Mouse (Mus musculus): ENCODE data around the gene Spns1. TPM values are rescaled to one million over a fixed set of nuclear protein-coding genes. Genes with fewer than 3 reads are reported as not detected.
"Not testable (repeated sequence)": the region's sequence is repeated elsewhere in the genome, so short reads cannot be mapped to it uniquely, and the experiment has no call there.

Gene Spns1
- 246 and 274 TPM in 2 replicates for polyA plus RNA-seq (2012; rRNA removed)

- peak; percentile 90 for DNase-seq
- Histone ChIP-seq H3K4me1 (ENCODE audit: control insufficient read depth, insufficient read depth, low read length) (peaks cover 8% of the 10 kb centered on the region; the same call in 1 of the 2 replicates), H3K4me3 (replicated peaks; ENCODE audit: extremely low read depth, low read depth, low read length) (peak within 1 kb of the TSS; percentile 96)
- WGBS = under 1% methylated on average over 33 of the region's 33 CpGs
- peak; percentile 75 for TF ChIP-seq CTCF (IDR thresholded peaks at IDR 0.05; ENCODE audit: insufficient read depth, low read length)
- TF ChIP-seq POLR2A (IDR thresholded peaks at IDR 0.05; ENCODE audit: borderline replicate concordance, extremely low read depth, low read depth, low read length) = peak; percentile 93; the same call in 1 of the 2 replicates
Observed at GRCm38 (mm10) chr7:126377278-126378158, at the start of gene Spns1. Gene Spns1 (minus strand): TSS chr7:126377450.

- Histone ChIP-seq H3K4me1 (ENCODE audit: control insufficient read depth, insufficient read depth, low read length) (peaks cover 5% of the 10 kb centered on the region), H3K4me3 (replicated peaks; ENCODE audit: extremely low read depth, low read depth, low read length) (no peak overlapping the region)
- TF ChIP-seq CTCF (IDR thresholded peaks at IDR 0.05; ENCODE audit: insufficient read depth, low read length) (no peak), POLR2A (IDR thresholded peaks at IDR 0.05; ENCODE audit: borderline replicate concordance, extremely low read depth, low read depth, low read length) (no peak)
- 70% methylated on average over 6 of the region's 6 CpGs for WGBS
- DNase-seq = no peak
Observed at GRCm38 (mm10) chr7:126424161-126424560, 46.9 kb upstream of the Spns1 start.

GRCm38 (mm10) chr7:126421756-126422155 lies 44.5 kb upstream of the Spns1 start:
- DNase-seq = no peak

DNA sequence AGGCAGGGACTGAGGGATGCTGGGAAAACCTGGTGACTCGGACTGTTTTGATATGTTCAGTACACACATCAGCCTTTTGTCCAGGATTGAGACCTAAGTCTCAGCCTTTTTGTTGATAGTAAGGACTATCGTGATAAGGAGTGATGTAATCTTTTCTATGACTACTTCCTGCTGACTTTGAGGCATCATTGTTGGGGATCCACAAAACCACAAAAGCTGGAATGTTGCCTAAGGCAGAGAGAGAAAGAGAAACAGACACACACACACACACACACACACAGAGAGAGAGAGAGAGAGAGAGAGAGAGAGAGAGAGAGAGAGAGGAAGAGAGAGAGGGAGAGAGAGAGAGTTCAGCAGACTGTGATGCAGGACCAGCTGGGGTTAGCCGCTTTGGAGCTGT lies 41.2 kb upstream of the Spns1 start:
- Histone ChIP-seq H3K4me1 (ENCODE audit: control insufficient read depth, insufficient read depth, low read length) (no peaks in the 10 kb centered on the region), H3K4me3 (replicated peaks; ENCODE audit: extremely low read depth, low read depth, low read length) (no peak overlapping the region)
- no peak for TF ChIP-seq CTCF (IDR thresholded peaks at IDR 0.05; ENCODE audit: insufficient read depth, low read length)
- no peak for TF ChIP-seq POLR2A (IDR thresholded peaks at IDR 0.05; ENCODE audit: borderline replicate concordance, extremely low read depth, low read depth, low read length)
- DNase-seq = no peak
- 22% methylated on average over 3 of the region's 3 CpGs for WGBS

More at GRCm38 (mm10) chr7:126421756-126422155, 44.5 kb upstream of the Spns1 start:
- no peak overlapping the region for H3K4me3 ChIP-seq (replicated peaks; ENCODE audit: extremely low read depth, low read depth, low read length)
- TF ChIP-seq POLR2A (IDR thresholded peaks at IDR 0.05; ENCODE audit: borderline replicate concordance, extremely low read depth, low read depth, low read length) = no peak
- TF ChIP-seq CTCF (IDR thresholded peaks at IDR 0.05; ENCODE audit: insufficient read depth, low read length) = no peak
- no peaks in the 10 kb centered on the region for H3K4me1 ChIP-seq (ENCODE audit: control insufficient read depth, insufficient read depth, low read length)
- WGBS = 76% methylated on average over 5 of the region's 5 CpGs

GRCm38 (mm10) chr7:126417606-126418005 lies 40.4 kb upstream of the Spns1 start:
- H3K4me1 ChIP-seq (ENCODE audit: control insufficient read depth, insufficient read depth, low read length) = no peaks in the 10 kb centered on the region
- no peak overlapping the region for H3K4me3 ChIP-seq (replicated peaks; ENCODE audit: extremely low read depth, low read depth, low read length)
- TF ChIP-seq POLR2A (IDR thresholded peaks at IDR 0.05; ENCODE audit: borderline replicate concordance, extremely low read depth, low read depth, low read length) = no peak
- TF ChIP-seq CTCF (IDR thresholded peaks at IDR 0.05; ENCODE audit: insufficient read depth, low read length) = no peak
- no peak for DNase-seq
- 89% methylated on average over 4 of the region's 4 CpGs for WGBS

DNA sequence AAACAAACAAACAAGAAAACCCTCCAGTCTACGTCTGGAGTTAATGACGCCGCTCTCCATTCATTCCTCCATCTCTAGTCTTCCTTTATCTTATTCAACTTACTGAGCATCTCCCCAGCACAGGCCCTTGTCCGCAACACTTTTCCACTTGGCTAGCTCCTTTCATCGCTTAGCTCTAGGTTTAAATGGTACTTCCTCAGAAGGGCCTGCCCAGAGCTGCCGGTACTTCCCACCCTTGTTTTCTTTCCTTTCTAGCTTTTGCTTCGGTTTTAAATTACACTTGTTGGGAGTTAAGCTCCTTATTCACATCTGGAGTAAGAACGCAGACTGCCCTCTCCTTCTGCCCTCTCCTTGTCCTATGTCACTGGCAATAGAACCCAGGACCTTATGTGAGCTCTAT lies 39.8 kb upstream of the Spns1 start:
- H3K4me3 ChIP-seq (replicated peaks; ENCODE audit: extremely low read depth, low read depth, low read length) = no peak overlapping the region
- no peaks in the 10 kb centered on the region for H3K4me1 ChIP-seq (ENCODE audit: control insufficient read depth, insufficient read depth, low read length)
- DNase-seq = no peak
- WGBS = 65% methylated on average over 8 of the region's 8 CpGs
- TF ChIP-seq POLR2A (IDR thresholded peaks at IDR 0.05; ENCODE audit: borderline replicate concordance, extremely low read depth, low read depth, low read length) = no peak
- TF ChIP-seq CTCF (IDR thresholded peaks at IDR 0.05; ENCODE audit: insufficient read depth, low read length) = no peak

GRCm38 (mm10) chr7:126416615-126417014 lies 39.4 kb upstream of the Spns1 start:
- H3K4me3 ChIP-seq (replicated peaks; ENCODE audit: extremely low read depth, low read depth, low read length) = no peak overlapping the region
- no peaks in the 10 kb centered on the region for H3K4me1 ChIP-seq (ENCODE audit: control insufficient read depth, insufficient read depth, low read length)
- WGBS = 65% methylated on average over 2 of the region's 2 CpGs
- TF ChIP-seq POLR2A (IDR thresholded peaks at IDR 0.05; ENCODE audit: borderline replicate concordance, extremely low read depth, low read depth, low read length) (no peak), CTCF (IDR thresholded peaks at IDR 0.05; ENCODE audit: insufficient read depth, low read length) (no peak)
- DNase-seq = no peak

GRCm38 (mm10) chr7:126414725-126415124 lies 37.5 kb upstream of the Spns1 start, which contains the start of gene Cd19:
Gene Cd19 (minus strand): TSS chr7:126414889.
- H3K4me1 ChIP-seq (ENCODE audit: control insufficient read depth, insufficient read depth, low read length) = no peaks in the 10 kb centered on the region
- TF ChIP-seq POLR2A (IDR thresholded peaks at IDR 0.05; ENCODE audit: borderline replicate concordance, extremely low read depth, low read depth, low read length) = 0 out of 2 replicates have a peak, but pooled peaks have one; percentile 15
- TF ChIP-seq CTCF (IDR thresholded peaks at IDR 0.05; ENCODE audit: insufficient read depth, low read length) = no peak
- H3K4me3 ChIP-seq (replicated peaks; ENCODE audit: extremely low read depth, low read depth, low read length) = no peak within 1 kb of the TSS
- WGBS = 76% methylated on average over 6 of the region's 6 CpGs
- no peak for DNase-seq

DNA sequence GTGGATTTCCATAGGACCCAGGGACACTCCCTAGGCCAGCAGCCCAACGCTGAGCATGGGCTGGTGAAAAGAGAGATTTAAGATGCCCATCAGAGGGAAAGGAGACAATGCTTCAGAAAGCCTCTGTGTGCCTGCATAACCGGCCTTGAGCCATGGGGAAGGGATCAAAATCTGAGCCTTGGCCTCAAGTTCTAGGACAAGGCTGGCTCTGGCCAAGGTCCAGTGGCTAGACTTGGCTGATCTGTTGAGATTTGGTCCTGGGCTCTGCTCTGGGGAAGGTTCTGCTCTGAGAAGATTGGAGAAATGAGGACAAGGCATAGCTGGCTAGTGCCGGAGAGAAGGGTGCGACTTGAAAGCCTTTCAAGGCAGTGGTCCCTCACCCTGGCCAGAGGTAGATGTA lies 33.8 kb upstream of the Spns1 start:
- 94% methylated on average over 4 of the region's 4 CpGs for WGBS
- no peak for DNase-seq
- no peak overlapping the region for H3K4me3 ChIP-seq (replicated peaks; ENCODE audit: extremely low read depth, low read depth, low read length)
- no peaks in the 10 kb centered on the region for H3K4me1 ChIP-seq (ENCODE audit: control insufficient read depth, insufficient read depth, low read length)
- TF ChIP-seq CTCF (IDR thresholded peaks at IDR 0.05; ENCODE audit: insufficient read depth, low read length) = no peak
- TF ChIP-seq POLR2A (IDR thresholded peaks at IDR 0.05; ENCODE audit: borderline replicate concordance, extremely low read depth, low read depth, low read length) = no peak

- Histone ChIP-seq H3K4me1 (ENCODE audit: control insufficient read depth, insufficient read depth, low read length) (no peaks in the 10 kb centered on the region), H3K4me3 (replicated peaks; ENCODE audit: extremely low read depth, low read depth, low read length) (no peak overlapping the region)
- no peak for DNase-seq
- TF ChIP-seq CTCF (IDR thresholded peaks at IDR 0.05; ENCODE audit: insufficient read depth, low read length) = no peak
- TF ChIP-seq POLR2A (IDR thresholded peaks at IDR 0.05; ENCODE audit: borderline replicate concordance, extremely low read depth, low read depth, low read length) = no peak
- WGBS = 72% methylated on average over 2 of the region's 2 CpGs
Observed at GRCm38 (mm10) chr7:126408686-126409085, 31.4 kb upstream of the Spns1 start.

GRCm38 (mm10) chr7:126402518-126402917 lies 25.3 kb upstream of the Spns1 start:
- H3K4me1 ChIP-seq (ENCODE audit: control insufficient read depth, insufficient read depth, low read length); DNase-seq; H3K4me3 ChIP-seq (replicated peaks; ENCODE audit: extremely low read depth, low read depth, low read length): not testable (repeated sequence)
- WGBS = 74% methylated on average over 8 of the region's 8 CpGs

Measured in lung, adult 2 months (tissue).